25 mouse cellular contexts compared by ENCODE assay signal in genomic region chr15:81829208-81829580, GRCm38 (mm10).
"Had no signal": no experiment of that assay in that cellular context is flagged by ENCODE, and none has a peak within 500 bp of the region (broad histone marks: within the 10 kb centered on the region; RNA-seq: fewer than 3 reads in every experiment).

No protein-coding gene starts in this region.

- H3K4me2 ChIP-seq: heart, embryonic 11.5 days; hindbrain, embryonic 12.5 days; hindbrain, embryonic 14.5 days; intestine, embryonic 15.5 days; limb, embryonic 12.5 days; liver, embryonic 13.5 days; liver, embryonic 15.5 days had no signal

- ATAC-seq: hindbrain, embryonic 16.5 days; inflammation-experienced regulatory T-cells, adult 6 months; intestine, embryonic 15.5 days; intestine, postnatal 0 days; liver, postnatal 0 days had no signal

- H3K4me3 ChIP-seq: hindbrain, embryonic 10.5 days; hindbrain, embryonic 12.5 days; intestine, embryonic 15.5 days; layer of hippocampus, adult 2 months; left cerebral cortex, adult 2 months; limb, embryonic 10.5 days; limb, embryonic 12.5 days; liver, embryonic 13.5 days; liver, embryonic 15.5 days had no signal

- H3K27ac ChIP-seq: hindbrain, embryonic 10.5 days; hindbrain, embryonic 12.5 days; hindbrain, embryonic 14.5 days; intestine, embryonic 15.5 days; layer of hippocampus, adult 2 months; left cerebral cortex, adult 2 months; limb, embryonic 10.5 days; limb, embryonic 12.5 days; liver, embryonic 13.5 days; liver, embryonic 15.5 days had no signal

- H3K9me3 ChIP-seq: hindbrain, embryonic 10.5 days; hindbrain, embryonic 12.5 days; intestine, embryonic 15.5 days; limb, embryonic 10.5 days; limb, embryonic 12.5 days; liver, embryonic 13.5 days; liver, embryonic 15.5 days had no signal

- H3K4me1 ChIP-seq: limb, embryonic 12.5 days had no signal

- H3K9ac ChIP-seq: hindbrain, embryonic 12.5 days; hindbrain, embryonic 14.5 days; intestine, embryonic 15.5 days; limb, embryonic 12.5 days; liver, embryonic 13.5 days; liver, embryonic 15.5 days; liver, postnatal 0 days had no signal

- DNase-seq: gastrocnemius, postnatal 14 days; heart, adult 18-20 months; heart, postnatal 10 days; heart, postnatal 4 days; kidney, adult 18-20 months; kidney, adult 9 months; kidney, postnatal 10 days; kidney, postnatal 25 days; kidney, postnatal 4 days; liver; liver, embryonic 13.5 days; liver, postnatal 0 days had no signal

- H3K27me3 ChIP-seq: hindbrain, embryonic 12.5 days; intestine, embryonic 15.5 days had no signal
